Mouse (Mus musculus): ENCODE results near the gene Emc10. TPM values are rescaled to one million over a fixed set of nuclear protein-coding genes. Genes with fewer than 3 reads are reported as not detected.
A peak's percentile ranks its signal among the peaks of the same experiment; 100 is the strongest.

The Emc10 gene
- polyA plus RNA-seq, 1 experiment from 2014 or later: 98.8 TPM

DNA sequence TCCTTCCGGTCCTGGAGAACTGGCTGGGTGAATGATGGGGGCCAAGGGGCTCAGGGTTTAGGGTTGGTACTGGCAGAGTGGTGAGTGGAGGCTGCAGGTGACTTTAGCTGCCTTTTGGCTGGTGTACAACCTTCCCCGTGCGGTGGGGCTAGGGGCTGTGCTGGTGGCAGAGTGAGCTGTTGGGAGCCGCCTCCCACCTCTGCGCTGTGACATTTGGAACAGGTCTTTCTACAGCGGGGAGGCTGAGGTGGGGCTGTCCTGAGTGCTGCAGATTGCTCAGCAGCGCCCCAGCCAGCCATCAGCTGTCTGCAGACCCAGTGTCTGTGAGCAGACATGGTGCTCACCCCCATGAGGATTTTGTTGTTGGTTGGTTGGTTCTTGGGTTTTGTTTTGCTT lies 50.8 kb downstream of the Emc10 start:
- Histone ChIP-seq H3K27me3 (replicated peaks) (peaks cover 63% of the 10 kb centered on the region), H3K9ac (no peak overlapping the region), H3K4me1 (no peaks in the 10 kb centered on the region), H3K4me3 (replicated peaks) (no peak overlapping the region), H3K36me3 (no peaks in the 10 kb centered on the region), H3K9me3 (no peaks in the 10 kb centered on the region), H3K4me2 (no peak overlapping the region), H3K27ac (no peak overlapping the region)
- no peak for ATAC-seq (ENCODE audit: insufficient read depth, low FRiP score, low read depth)
- 10% methylated on average over 7 of the region's 7 CpGs for WGBS

DNA sequence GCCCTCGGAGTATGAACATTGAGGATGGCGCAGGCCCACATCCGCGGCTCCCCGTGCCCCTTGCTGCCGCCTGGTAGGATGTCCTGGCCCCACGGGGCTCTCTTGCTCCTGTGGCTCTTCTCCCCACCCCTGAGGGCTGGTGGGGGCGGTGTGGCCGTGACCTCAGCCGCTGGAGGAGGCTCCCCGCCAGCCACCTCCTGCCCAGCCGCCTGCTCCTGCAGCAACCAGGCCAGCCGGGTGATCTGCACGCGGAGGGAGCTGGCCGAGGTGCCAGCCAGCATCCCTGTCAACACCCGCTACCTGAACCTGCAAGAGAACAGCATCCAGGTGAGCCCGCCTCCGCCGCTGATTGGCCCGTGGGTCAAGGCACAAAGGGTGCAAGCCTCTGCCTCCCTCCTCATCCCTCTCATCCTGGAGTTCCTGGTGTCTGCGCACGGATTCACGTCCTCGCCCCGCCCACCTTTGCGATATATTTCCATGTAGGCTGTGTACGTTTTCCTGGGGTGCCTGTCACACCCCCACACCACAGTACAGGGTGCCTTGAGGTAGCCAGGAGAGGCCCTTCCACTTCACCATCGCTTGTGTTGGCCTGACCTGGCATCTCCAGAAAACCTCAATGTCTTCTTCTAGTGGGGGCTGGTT lies 51.3 kb downstream of the Emc10 start:
- Histone ChIP-seq H3K4me1 (no peaks in the 10 kb centered on the region), H3K27ac (no peak overlapping the region), H3K27me3 (replicated peaks) (peaks cover 68% of the 10 kb centered on the region), H3K9ac (no peak overlapping the region), H3K9me3 (no peaks in the 10 kb centered on the region), H3K4me3 (replicated peaks) (no peak overlapping the region), H3K4me2 (no peak overlapping the region; the same call in 1 of the 2 replicates), H3K36me3 (no peaks in the 10 kb centered on the region)
- WGBS: 10% methylated on average over 29 of the region's 29 CpGs
- no peak for ATAC-seq (ENCODE audit: insufficient read depth, low FRiP score, low read depth)

DNA sequence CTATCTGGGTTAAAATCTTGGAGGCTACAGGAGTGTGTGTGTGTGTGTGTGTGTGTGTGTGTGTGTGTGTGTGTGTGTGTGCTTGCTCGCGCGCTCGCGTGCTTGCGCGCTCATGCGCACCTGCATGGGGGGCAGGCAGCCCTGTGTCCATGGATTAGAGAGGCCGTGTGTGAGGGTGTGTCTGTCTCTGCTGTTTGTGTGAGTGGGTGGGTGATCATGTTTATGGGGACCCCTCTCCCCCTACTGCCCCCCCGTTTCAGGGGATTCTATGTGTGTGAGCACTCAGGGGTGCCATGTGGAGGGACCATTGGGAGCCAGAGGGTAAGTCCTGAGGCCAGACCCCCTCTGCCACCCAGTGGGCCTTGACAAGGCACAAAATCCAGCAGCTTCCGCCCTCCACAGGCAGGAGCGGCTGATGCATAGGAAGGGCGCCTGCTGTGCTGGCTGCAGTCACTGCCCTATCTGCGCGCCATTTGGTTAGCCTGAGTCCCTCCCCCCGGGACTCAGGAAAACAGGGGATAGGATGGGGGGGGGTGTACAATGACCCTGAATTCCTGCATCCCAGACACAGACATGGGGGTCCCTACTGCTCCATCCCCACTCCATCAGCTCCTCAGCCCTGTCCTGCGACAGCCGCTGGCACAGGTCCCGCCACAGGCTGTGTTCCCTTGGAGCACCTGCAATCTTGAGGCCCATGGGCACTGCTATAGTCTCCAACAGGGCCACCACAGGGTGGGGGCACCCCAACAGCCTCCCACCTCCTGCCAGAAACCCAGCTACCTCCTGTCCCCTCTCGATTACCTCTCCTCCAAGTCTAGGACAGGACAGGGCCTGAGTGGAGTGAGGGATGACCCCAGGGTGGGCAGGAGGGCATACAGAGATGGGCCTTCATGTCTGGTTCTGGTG lies 52.8 kb downstream of the Emc10 start:
- Histone ChIP-seq H3K9ac (no peak overlapping the region), H3K9me3 (no peaks in the 10 kb centered on the region), H3K36me3 (no peaks in the 10 kb centered on the region), H3K4me1 (no peaks in the 10 kb centered on the region), H3K27ac (no peak overlapping the region), H3K27me3 (replicated peaks) (peaks cover 74% of the 10 kb centered on the region), H3K4me3 (replicated peaks) (peak overlapping the region; percentile 26), H3K4me2 (peak overlapping the region; percentile 10; the same call in 1 of the 2 replicates)
- 15% methylated on average over 20 of the region's 20 CpGs for WGBS
- ATAC-seq (ENCODE audit: insufficient read depth, low FRiP score, low read depth): no peak

DNA sequence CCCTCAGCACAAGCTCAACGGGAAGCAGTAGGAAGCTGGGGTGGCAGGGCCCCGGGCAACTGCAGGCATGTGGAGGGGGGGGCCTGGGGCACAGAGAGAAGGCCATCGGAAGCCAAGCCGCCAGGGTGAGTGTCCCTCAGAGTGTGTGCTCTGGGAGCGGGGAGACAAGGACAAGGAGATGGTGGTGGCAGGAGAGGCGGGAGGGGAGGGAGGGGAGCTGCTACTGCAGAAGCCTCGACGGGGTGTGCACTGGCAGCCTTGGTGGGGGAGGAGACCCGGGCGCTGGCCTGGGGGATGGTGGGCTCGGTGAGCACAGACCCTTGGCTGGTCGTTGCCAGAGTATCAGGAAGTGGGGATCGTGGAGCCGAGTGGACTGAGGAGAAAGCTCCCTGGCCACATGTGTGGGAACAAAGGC lies 53.9 kb downstream of the Emc10 start:
- peak overlapping the region; percentile 39 for H3K4me2 ChIP-seq
- H3K36me3 ChIP-seq: no peaks in the 10 kb centered on the region
- H3K4me3 ChIP-seq (replicated peaks): peak overlapping the region; percentile 26
- 1% methylated on average over 14 of the region's 14 CpGs for WGBS
- H3K9ac ChIP-seq: no peak overlapping the region
- H3K4me1 ChIP-seq: no peaks in the 10 kb centered on the region
- no peak; the same call in 1 of the 2 replicates for ATAC-seq (ENCODE audit: insufficient read depth, low FRiP score, low read depth)
- H3K9me3 ChIP-seq: no peaks in the 10 kb centered on the region
- H3K27me3 ChIP-seq (replicated peaks): peaks cover 81% of the 10 kb centered on the region
- no peak overlapping the region for H3K27ac ChIP-seq

DNA sequence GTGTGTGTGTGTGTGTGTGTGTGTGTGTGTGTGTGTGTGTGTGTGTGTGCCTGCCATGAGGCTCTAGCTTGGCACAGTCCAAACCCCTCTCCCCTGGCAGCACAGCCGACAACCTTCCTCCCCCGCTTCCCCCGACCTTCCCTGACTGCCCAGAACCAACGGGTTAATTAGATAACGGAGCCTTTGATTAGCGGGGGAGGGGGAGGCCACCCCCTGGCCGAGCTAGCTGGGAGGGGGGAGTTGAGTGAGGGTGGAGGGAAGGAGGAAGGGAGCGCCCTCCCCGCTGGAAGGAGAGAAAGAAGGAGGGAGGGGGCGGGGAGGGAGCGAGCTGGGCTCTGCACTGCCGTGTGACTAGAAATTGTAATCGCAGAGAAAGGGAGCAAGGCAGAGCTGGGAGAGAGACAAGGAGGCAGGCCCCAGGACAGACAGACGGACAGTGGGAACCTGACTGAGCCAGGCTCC lies 54.6 kb downstream of the Emc10 start:
- ATAC-seq (ENCODE audit: insufficient read depth, low FRiP score, low read depth): peak; percentile 37; the same call in 1 of the 2 replicates
- Histone ChIP-seq H3K27me3 (replicated peaks) (peaks cover 81% of the 10 kb centered on the region), H3K4me3 (replicated peaks) (peak overlapping the region; percentile 26), H3K9me3 (no peaks in the 10 kb centered on the region), H3K9ac (no peak overlapping the region), H3K4me1 (no peaks in the 10 kb centered on the region), H3K36me3 (no peaks in the 10 kb centered on the region), H3K27ac (no peak overlapping the region), H3K4me2 (peak overlapping the region; percentile 39)
- 0% methylated on average over 14 of the region's 14 CpGs for WGBS

DNA sequence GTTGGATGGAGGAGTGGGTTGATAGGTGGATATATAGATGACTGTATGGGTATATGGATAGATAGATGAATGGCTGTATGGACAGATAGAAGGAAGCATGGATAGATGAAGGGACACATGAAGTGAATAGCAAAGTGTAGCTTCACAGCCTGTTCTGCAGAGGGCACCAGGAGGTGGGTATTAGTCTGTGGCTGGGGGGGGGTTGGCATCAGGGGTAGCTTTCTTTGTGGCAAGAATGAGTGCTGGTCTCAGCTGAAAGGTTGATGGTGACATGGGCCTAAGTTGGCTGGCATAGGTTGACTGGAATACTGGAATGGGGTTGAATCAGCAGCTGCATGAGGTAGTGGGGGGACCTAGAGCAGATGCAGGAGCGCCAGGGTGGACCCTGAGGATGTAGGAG lies 55.1 kb downstream of the Emc10 start:
- no peak overlapping the region for H3K4me3 ChIP-seq (replicated peaks)
- no peak overlapping the region for H3K9ac ChIP-seq
- H3K27ac ChIP-seq: no peak overlapping the region
- H3K4me2 ChIP-seq: no peak overlapping the region
- 8% methylated on average over 1 of the region's 1 CpGs for WGBS
- H3K4me1 ChIP-seq: no peaks in the 10 kb centered on the region
- peaks cover 77% of the 10 kb centered on the region for H3K27me3 ChIP-seq (replicated peaks)
- ATAC-seq (ENCODE audit: insufficient read depth, low FRiP score, low read depth): no peak
- H3K36me3 ChIP-seq: no peaks in the 10 kb centered on the region
- H3K9me3 ChIP-seq: no peaks in the 10 kb centered on the region

DNA sequence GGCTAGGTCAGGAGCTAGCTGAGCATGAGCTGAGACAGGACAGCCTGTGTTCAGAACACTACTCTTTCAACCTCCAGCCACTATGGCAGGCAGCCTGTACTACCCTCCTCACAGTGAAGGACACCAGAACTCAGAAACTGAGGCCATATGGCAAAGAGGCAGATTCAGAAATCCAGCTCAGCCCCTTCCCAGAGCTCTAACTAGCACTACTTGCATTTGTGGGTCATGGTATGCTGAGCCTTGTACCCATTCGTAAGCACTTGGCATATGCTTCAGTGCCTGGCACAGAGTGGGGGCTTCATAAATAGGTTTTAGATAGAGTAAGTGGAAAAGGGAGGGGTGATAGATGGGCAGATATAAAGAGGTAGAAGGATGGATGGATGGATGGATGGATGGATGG lies 55.9 kb downstream of the Emc10 start:
- H3K4me2 ChIP-seq: no peak overlapping the region
- no peak overlapping the region for H3K9ac ChIP-seq
- H3K27ac ChIP-seq: no peak overlapping the region
- no peak for ATAC-seq (ENCODE audit: insufficient read depth, low FRiP score, low read depth)
- H3K9me3 ChIP-seq: no peaks in the 10 kb centered on the region
- peaks cover 71% of the 10 kb centered on the region for H3K27me3 ChIP-seq (replicated peaks)
- no peaks in the 10 kb centered on the region for H3K4me1 ChIP-seq
- 74% methylated on average over 1 of the region's 1 CpGs for WGBS
- H3K4me3 ChIP-seq (replicated peaks): no peak overlapping the region
- no peaks in the 10 kb centered on the region for H3K36me3 ChIP-seq

Small RNAs within 50 kb of the gene (microRNA-seq; reads per million reads assigned to microRNA genes)
- gene Mir7052: 0.77 reads per million
- not detected for gene Mir7053

Other genes starting within 250 kb of the Emc10 start
- 1.6 and 1.8 TPM in 2 replicates for gene 1700028J19Rik, start 249.8 kb downstream of the Emc10 start, polyA plus RNA-seq (2015; fragmentation: Nextera tagmentation; extraction: Ambion mirVana)
- 120 and 139 TPM in 2 replicates for gene 2410002F23Rik, start 249.8 kb downstream of the Emc10 start, polyA plus RNA-seq (2015; fragmentation: Nextera tagmentation; extraction: Ambion mirVana)
- not detected in 2 replicates for gene Acp4, start 239.2 kb downstream of the Emc10 start, polyA plus RNA-seq (2015; fragmentation: Nextera tagmentation; extraction: Ambion mirVana)
- not detected in 2 replicates for gene Gm15517, start 235.1 kb downstream of the Emc10 start, polyA plus RNA-seq (2015; fragmentation: Nextera tagmentation; extraction: Ambion mirVana)
- gene Clec11a, start 189.6 kb downstream of the Emc10 start, polyA plus RNA-seq (2015; fragmentation: Nextera tagmentation; extraction: Ambion mirVana): 5.1 and 6.9 TPM in 2 replicates
- 2.2 TPM in 2 replicates for gene Shank1, start 186.3 kb downstream of the Emc10 start, polyA plus RNA-seq (2015; fragmentation: Nextera tagmentation; extraction: Ambion mirVana)
- gene Syt3, start 112.4 kb downstream of the Emc10 start, polyA plus RNA-seq (2015; fragmentation: Nextera tagmentation; extraction: Ambion mirVana): 1.6 and 1.7 TPM in 2 replicates
- 0.80 and 1.2 TPM in 2 replicates for gene 1700008O03Rik, start 110.7 kb downstream of the Emc10 start, polyA plus RNA-seq (2015; fragmentation: Nextera tagmentation; extraction: Ambion mirVana)
- gene Lrrc4b, start 67.5 kb downstream of the Emc10 start, polyA plus RNA-seq (2015; fragmentation: Nextera tagmentation; extraction: Ambion mirVana): 0.70 and 0.81 TPM in 2 replicates
- 0.94 and 1.7 TPM in 2 replicates for gene Aspdh, start 31.1 kb downstream of the Emc10 start, polyA plus RNA-seq (2015; fragmentation: Nextera tagmentation; extraction: Ambion mirVana)
- gene Josd2, start 28.5 kb downstream of the Emc10 start, polyA plus RNA-seq (2015; fragmentation: Nextera tagmentation; extraction: Ambion mirVana): 91.3 and 105 TPM in 2 replicates
- 9.1 and 12.3 TPM in 2 replicates for gene Fam71e1, start 52 bp upstream of the Emc10 start, polyA plus RNA-seq (2015; fragmentation: Nextera tagmentation; extraction: Ambion mirVana)
- 0.27 and 0.32 TPM in 2 replicates for gene Mybpc2, start 28.1 kb upstream of the Emc10 start, polyA plus RNA-seq (2015; fragmentation: Nextera tagmentation; extraction: Ambion mirVana)
- 0.40 and 0.42 TPM in 2 replicates for gene Spib, start 35.5 kb upstream of the Emc10 start, polyA plus RNA-seq (2015; fragmentation: Nextera tagmentation; extraction: Ambion mirVana)
- gene Pold1, start 52.3 kb upstream of the Emc10 start, polyA plus RNA-seq (2015; fragmentation: Nextera tagmentation; extraction: Ambion mirVana): 69.8 and 75.6 TPM in 2 replicates
- gene Nr1h2, start 57.4 kb upstream of the Emc10 start, polyA plus RNA-seq (2015; fragmentation: Nextera tagmentation; extraction: Ambion mirVana): 62.9 and 65.0 TPM in 2 replicates
- 4.9 and 5.0 TPM in 2 replicates for gene Napsa, start 75.9 kb upstream of the Emc10 start, polyA plus RNA-seq (2015; fragmentation: Nextera tagmentation; extraction: Ambion mirVana)
- gene Kcnc3, start 94.1 kb upstream of the Emc10 start, polyA plus RNA-seq (2015; fragmentation: Nextera tagmentation; extraction: Ambion mirVana): 0.30 and 0.39 TPM in 2 replicates
- 29.0 and 32.7 TPM in 2 replicates for gene Myh14, start 174.3 kb upstream of the Emc10 start, polyA plus RNA-seq (2015; fragmentation: Nextera tagmentation; extraction: Ambion mirVana)
- not detected in 2 replicates for gene Izumo2, start 212.2 kb upstream of the Emc10 start, polyA plus RNA-seq (2015; fragmentation: Nextera tagmentation; extraction: Ambion mirVana)